Mouse (Mus musculus) heart, adult 9 months (tissue): ENCODE measurements around the gene Bpifa6.

ENCODE experiments used
- DNase-seq, 2 experiments: peaks; one replicate each; pipeline ENCODE4 v3.0.0; 2022; ENCODE audit warnings: low spot score in 2 of 2

Gene Bpifa6

GRCm38 (mm10) chr2:154038932-154039331, 64.2 kb downstream of the Bpifa6 start:
- no peak for DNase-seq

- DNase-seq, result peak in 1 of 2 experiments; percentile 12
Observed at GRCm38 (mm10) chr2:154044743-154045142, 70.0 kb downstream of the Bpifa6 start.
